ENCODE assay signal across 1 mouse cellular context in genomic region chr12:69682065-69682787, GRCm38 (mm10).
TF ChIP-seq lines count a peak whose summit lies in the region.

No protein-coding gene starts in this region.

TF ChIP-seq in CH12.LX, 34 proteins besides CTCF, POLR2A, EP300 and RAD21 (continued from another document):
- TF ChIP-seq NRF1 (IDR thresholded peaks at IDR 0.05; ENCODE audit: low read depth, low read length): peak; percentile 84
- peak; percentile 79 for TF ChIP-seq BHLHE40 (IDR thresholded peaks at IDR 0.05; ENCODE audit: low read depth, low read length)
- no peak for TF ChIP-seq ZMIZ1 (IDR thresholded peaks at IDR 0.05; ENCODE audit: low read depth, low read length)
- peak; percentile 68; the same call in 1 of the 2 replicates for TF ChIP-seq ZNF384 (IDR thresholded peaks at IDR 0.05; ENCODE audit: low read depth, low read length)
- no peak for TF ChIP-seq MAZ (IDR thresholded peaks at IDR 0.05; ENCODE audit: low read depth, low read length)
- no peak for TF ChIP-seq ETS1 (conservative IDR thresholded peaks at IDR 0.05; ENCODE audit: low read depth, low read length)
- no peak for TF ChIP-seq PAX5 (IDR thresholded peaks at IDR 0.05; ENCODE audit: low read length)
- TF ChIP-seq TCF12 (IDR thresholded peaks at IDR 0.05; ENCODE audit: low read depth, low read length): peak; percentile 40; the same call in 1 of the 2 replicates
- no peak for TF ChIP-seq TBP (conservative IDR thresholded peaks at IDR 0.05; ENCODE audit: low read depth, low read length)
- TF ChIP-seq MAX (IDR thresholded peaks at IDR 0.05; ENCODE audit: low read length): no peak; the same call in 1 of the 2 replicates
- no peak for TF ChIP-seq MEF2A (IDR thresholded peaks at IDR 0.05; ENCODE audit: borderline replicate concordance, low read depth, low read length)
- peak; percentile 58; the same call in 1 of the 2 replicates for TF ChIP-seq MXI1 (IDR thresholded peaks at IDR 0.05; ENCODE audit: low read depth, low read length)
- TF ChIP-seq SMC3 (IDR thresholded peaks at IDR 0.05; ENCODE audit: low read depth, low read length): no peak
- TF ChIP-seq UBTF (IDR thresholded peaks at IDR 0.05; ENCODE audit: low read depth, low read length): no peak
